In genomic region chr13:25347558-25347957, GRCm38 (mm10) we compare ENCODE assay signal across 22 mouse cellular contexts.
DNase-seq lines count a peak whose midpoint lies in the region; ATAC-seq and TF ChIP-seq lines count a peak whose summit lies in the region.
"Had no signal": no experiment of that assay in that cellular context is flagged by ENCODE, and none has a peak within 500 bp of the region (broad histone marks: within the 10 kb centered on the region; RNA-seq: fewer than 3 reads in every experiment).

No protein-coding gene starts in this region.

- H3K27ac ChIP-seq in kidney, postnatal 0 days: no peak overlapping the region
- H3K27ac ChIP-seq in kidney, embryonic 15.5 days: no peak overlapping the region
- no peak overlapping the region for H3K27ac ChIP-seq in intestine, embryonic 15.5 days
- no peak overlapping the region for H3K27ac ChIP-seq in limb, embryonic 10.5 days
- H3K27ac ChIP-seq: forebrain, embryonic 13.5 days; heart, adult 2 months; hindbrain, postnatal 0 days; limb, embryonic 12.5 days; liver, embryonic 14.5 days; neural tube, embryonic 12.5 days had no signal

- H3K9me3 ChIP-seq in kidney, postnatal 0 days (replicated peaks; ENCODE audit: low read length): no peaks in the 10 kb centered on the region
- no peaks in the 10 kb centered on the region for H3K9me3 ChIP-seq in kidney, embryonic 15.5 days (replicated peaks)
- no peaks in the 10 kb centered on the region for H3K9me3 ChIP-seq in intestine, embryonic 15.5 days
- no peaks in the 10 kb centered on the region for H3K9me3 ChIP-seq in limb, embryonic 10.5 days (replicated peaks)
- H3K9me3 ChIP-seq: forebrain, embryonic 13.5 days; limb, embryonic 12.5 days; neural tube, embryonic 12.5 days had no signal

- ATAC-seq in kidney, postnatal 0 days (replicated peaks; ENCODE audit: low FRiP score, low read depth): no peak
- no peak for ATAC-seq in kidney, embryonic 15.5 days (replicated peaks; ENCODE audit: low FRiP score)
- no peak for ATAC-seq in intestine, embryonic 15.5 days
- ATAC-seq: forebrain, embryonic 13.5 days; hindbrain, postnatal 0 days; lung, postnatal 0 days had no signal

- no peaks in the 10 kb centered on the region for H3K27me3 ChIP-seq in kidney, postnatal 0 days (ENCODE audit: insufficient read depth, low read length)
- no peaks in the 10 kb centered on the region for H3K27me3 ChIP-seq in kidney, embryonic 15.5 days
- no peaks in the 10 kb centered on the region for H3K27me3 ChIP-seq in intestine, embryonic 15.5 days (replicated peaks)
- H3K27me3 ChIP-seq in limb, embryonic 10.5 days (ENCODE audit: low read depth, poor library complexity, severe bottlenecking): no peaks in the 10 kb centered on the region
- H3K27me3 ChIP-seq: forebrain, embryonic 13.5 days; limb, embryonic 12.5 days; neural tube, embryonic 12.5 days had no signal

- no peak overlapping the region for H3K4me3 ChIP-seq in kidney, postnatal 0 days (replicated peaks; ENCODE audit: low read depth, low read length)
- no peak overlapping the region for H3K4me3 ChIP-seq in kidney, embryonic 15.5 days (replicated peaks)
- H3K4me3 ChIP-seq in intestine, embryonic 15.5 days (replicated peaks): no peak overlapping the region
- no peak overlapping the region for H3K4me3 ChIP-seq in limb, embryonic 10.5 days
- H3K4me3 ChIP-seq: forebrain, embryonic 13.5 days; heart, adult 2 months; limb, embryonic 12.5 days; neural tube, embryonic 12.5 days had no signal

- TF ChIP-seq POLR2A in brain, embryonic 14.5 days (IDR thresholded peaks at IDR 0.05; ENCODE audit: borderline replicate concordance, extremely low read depth, insufficient read depth, insufficient read length, poor library complexity, severe bottlenecking): no peak

- H3K4me2 ChIP-seq in kidney, postnatal 0 days (ENCODE audit: low read length): no peak overlapping the region
- H3K4me2 ChIP-seq in kidney, embryonic 15.5 days: no peak overlapping the region
- H3K4me2 ChIP-seq in intestine, embryonic 15.5 days (replicated peaks): no peak overlapping the region
- H3K4me2 ChIP-seq: forebrain, embryonic 13.5 days; limb, embryonic 12.5 days; midbrain, embryonic 11.5 days; neural tube, embryonic 12.5 days had no signal

- no peaks in the 10 kb centered on the region for H3K36me3 ChIP-seq in kidney, postnatal 0 days (ENCODE audit: insufficient read depth, low read length)
- H3K36me3 ChIP-seq in kidney, embryonic 15.5 days: no peaks in the 10 kb centered on the region
- H3K36me3 ChIP-seq in intestine, embryonic 15.5 days: no peaks in the 10 kb centered on the region
- H3K36me3 ChIP-seq in limb, embryonic 10.5 days: no peaks in the 10 kb centered on the region
- H3K36me3 ChIP-seq: limb, embryonic 12.5 days; neural tube, embryonic 12.5 days had no signal

- H3K4me1 ChIP-seq in kidney, postnatal 0 days (replicated peaks; ENCODE audit: insufficient read depth, low read length): no peaks in the 10 kb centered on the region
- H3K4me1 ChIP-seq in kidney, embryonic 15.5 days: no peaks in the 10 kb centered on the region
- no peaks in the 10 kb centered on the region for H3K4me1 ChIP-seq in intestine, embryonic 15.5 days (replicated peaks)
- H3K4me1 ChIP-seq in limb, embryonic 10.5 days: no peaks in the 10 kb centered on the region
- H3K4me1 ChIP-seq: forebrain, embryonic 13.5 days; limb, embryonic 12.5 days; neural tube, embryonic 12.5 days had no signal

- WGBS in kidney, postnatal 0 days: 47% methylated on average over 5 of the region's 5 CpGs
- WGBS in kidney, embryonic 15.5 days: 48% methylated on average over 5 of the region's 5 CpGs
- 46% methylated on average over 5 of the region's 5 CpGs for WGBS in intestine, embryonic 15.5 days
- WGBS in limb, embryonic 10.5 days: 56% methylated on average over 5 of the region's 5 CpGs

- no peak overlapping the region for H3K9ac ChIP-seq in kidney, postnatal 0 days (ENCODE audit: low read depth, low read length)
- H3K9ac ChIP-seq in kidney, embryonic 15.5 days: no peak overlapping the region
- H3K9ac ChIP-seq in intestine, embryonic 15.5 days: no peak overlapping the region
- H3K9ac ChIP-seq: forebrain, embryonic 13.5 days; limb, embryonic 12.5 days; liver, embryonic 14.5 days; neural tube, embryonic 12.5 days had no signal

- peak; percentile 5 for DNase-seq in adrenal gland, postnatal 14 days
- DNase-seq in adrenal gland, postnatal 10 days: no peak
- DNase-seq in kidney, postnatal 0 days (ENCODE audit: low spot score): peak; percentile 6
- peak; percentile 9 for DNase-seq in MN1 (ENCODE audit: low spot score)
- no peak for DNase-seq in brain, embryonic 14.5 days (ENCODE audit: low read depth)
- no peak for DNase-seq in limb, embryonic 10.5 days (ENCODE audit: low spot score)
- DNase-seq: B cell, adult 2 months; cerebellum, adult 8-10 months; gastrocnemius, postnatal 14 days; heart, adult 2 months; heart, postnatal 4 days; kidney, adult 11 months; kidney, postnatal 36 days had no signal

- peak; percentile 41 for TF ChIP-seq CTCF in kidney, postnatal 0 days (IDR thresholded peaks at IDR 0.05; ENCODE audit: low read depth)
- TF ChIP-seq CTCF in brain, embryonic 14.5 days (IDR thresholded peaks at IDR 0.05; ENCODE audit: borderline replicate concordance, extremely low read depth, insufficient read depth, insufficient read length): peak; percentile 4; the same call in 1 of the 2 replicates

Comparison
In these comparisons a context has a peak if more than half of its experiments do, and no peak if none do; other contexts are left out.
1. DNase-seq: peak in adrenal gland, postnatal 14 days (single experiment), kidney, postnatal 0 days (single experiment) and MN1 (single experiment); none in adrenal gland, postnatal 10 days (single experiment), brain, embryonic 14.5 days (single experiment) and limb, embryonic 10.5 days (single experiment).